Mouse (Mus musculus) heart, postnatal 14 days (tissue): ENCODE measurements at regions not wholly inside any gene's neighbourhood (a gene's known extent, or its start where the extent isn't known, plus 50 kb on each side); places are given as distances from the start of the nearest gene placed in this dataset.

Experiments
- DNase-seq, 2 experiments: peaks; one replicate each; pipeline ENCODE4 v3.0.0; 2021 to 2022
- intact Hi-C: fragments of 180-260 bp; cut with DNase I; formaldehyde crosslinking; loops from one replicate; pipeline ENCODE4 v1.15.1; 2025

DNA sequence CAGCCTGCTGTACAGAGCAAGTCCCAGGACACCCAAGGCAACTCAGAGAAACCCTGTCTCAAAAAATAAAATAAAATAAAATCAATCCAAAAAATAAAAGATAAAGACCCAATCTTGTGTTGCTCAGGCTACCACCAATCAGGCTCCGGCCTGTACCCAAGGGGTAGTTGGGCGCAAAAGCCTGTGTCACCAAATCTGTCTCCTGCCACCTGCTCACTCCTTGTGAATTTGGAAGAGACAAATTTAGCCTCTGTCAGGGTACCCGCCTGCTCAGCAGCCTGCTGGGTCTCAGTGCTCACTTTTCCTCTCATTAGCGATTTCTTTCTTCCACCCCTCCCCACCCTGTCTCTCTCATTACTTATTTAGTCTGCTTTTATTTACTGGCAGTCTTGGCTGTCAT, 54.6 kb downstream of the Sox4 start:
- intact Hi-C loops, result no loop called here
- no peak for DNase-seq

DNA sequence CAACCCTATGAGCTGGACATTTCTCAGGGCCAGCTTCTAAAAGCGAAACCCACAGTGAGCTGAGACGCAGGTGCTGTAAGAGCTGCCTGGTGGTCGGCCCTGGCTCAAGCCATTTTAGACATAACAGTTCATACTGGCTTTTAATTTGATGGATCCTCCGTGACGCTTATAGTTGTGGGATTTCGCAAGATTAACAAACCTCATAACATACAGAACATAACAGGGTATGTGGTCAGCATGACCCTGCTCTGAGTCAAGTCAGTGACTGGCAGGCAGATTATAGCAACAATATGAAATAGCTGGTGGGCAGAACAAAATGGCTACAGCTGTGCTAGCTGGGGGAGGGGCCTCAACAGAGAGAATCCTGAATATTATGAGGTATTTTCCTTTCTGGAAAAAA, 60.6 kb downstream of the Sox4 start:
- DNase-seq, result no peak
- intact Hi-C loops, result no loop called here

DNA sequence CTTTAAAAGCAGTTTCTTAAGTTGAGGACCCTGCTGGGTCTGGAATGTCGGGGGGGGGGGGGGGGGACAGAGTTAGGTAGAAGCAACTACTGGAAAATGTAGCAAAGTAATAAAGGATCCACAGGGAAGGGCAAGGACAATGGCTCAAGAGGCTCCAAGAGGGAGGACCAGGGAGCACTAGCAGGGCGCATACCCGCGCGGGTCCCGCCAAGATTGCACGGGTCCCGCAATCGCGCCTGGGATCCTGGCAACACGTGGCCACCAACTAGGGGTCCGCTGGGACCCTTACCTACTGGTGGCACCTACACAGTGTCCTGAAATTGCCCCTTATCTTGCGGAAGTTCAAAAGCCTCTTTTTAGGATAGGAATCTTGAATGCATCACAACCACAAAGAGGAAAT, 66.4 kb downstream of the Sox4 start:
- DNase-seq, result no peak
- intact Hi-C loops, result loop anchor here (5.0 to 10.0 kb wide), 3 partner anchors 115 to 472 kb away; no protein-coding TSS in a partner anchor

DNA sequence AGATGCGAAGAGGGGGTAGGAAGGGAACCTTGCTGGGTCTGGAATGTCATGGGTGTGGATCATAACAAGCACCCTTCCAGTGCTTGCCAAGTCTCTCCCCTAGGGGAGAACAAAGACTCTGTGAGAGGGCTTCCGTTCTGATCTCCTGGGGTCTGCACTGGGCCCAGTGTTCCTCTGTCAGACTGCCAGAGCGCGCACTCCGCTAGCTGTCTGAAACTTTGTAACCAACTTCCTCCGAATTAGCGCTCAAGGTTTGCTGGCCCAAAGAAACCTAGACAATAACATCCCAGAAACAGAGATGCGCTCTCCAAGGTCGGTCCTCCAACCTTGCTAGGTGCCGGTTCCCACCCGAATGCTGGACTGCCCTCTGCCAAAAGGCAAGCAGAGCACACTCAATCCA, 66.8 kb downstream of the Sox4 start:
- peak; percentile 37 to 42 for DNase-seq
- intact Hi-C loops, result loop anchor here (5.0 to 10.0 kb wide), 3 partner anchors 114 to 472 kb away; no protein-coding TSS in a partner anchor

DNA sequence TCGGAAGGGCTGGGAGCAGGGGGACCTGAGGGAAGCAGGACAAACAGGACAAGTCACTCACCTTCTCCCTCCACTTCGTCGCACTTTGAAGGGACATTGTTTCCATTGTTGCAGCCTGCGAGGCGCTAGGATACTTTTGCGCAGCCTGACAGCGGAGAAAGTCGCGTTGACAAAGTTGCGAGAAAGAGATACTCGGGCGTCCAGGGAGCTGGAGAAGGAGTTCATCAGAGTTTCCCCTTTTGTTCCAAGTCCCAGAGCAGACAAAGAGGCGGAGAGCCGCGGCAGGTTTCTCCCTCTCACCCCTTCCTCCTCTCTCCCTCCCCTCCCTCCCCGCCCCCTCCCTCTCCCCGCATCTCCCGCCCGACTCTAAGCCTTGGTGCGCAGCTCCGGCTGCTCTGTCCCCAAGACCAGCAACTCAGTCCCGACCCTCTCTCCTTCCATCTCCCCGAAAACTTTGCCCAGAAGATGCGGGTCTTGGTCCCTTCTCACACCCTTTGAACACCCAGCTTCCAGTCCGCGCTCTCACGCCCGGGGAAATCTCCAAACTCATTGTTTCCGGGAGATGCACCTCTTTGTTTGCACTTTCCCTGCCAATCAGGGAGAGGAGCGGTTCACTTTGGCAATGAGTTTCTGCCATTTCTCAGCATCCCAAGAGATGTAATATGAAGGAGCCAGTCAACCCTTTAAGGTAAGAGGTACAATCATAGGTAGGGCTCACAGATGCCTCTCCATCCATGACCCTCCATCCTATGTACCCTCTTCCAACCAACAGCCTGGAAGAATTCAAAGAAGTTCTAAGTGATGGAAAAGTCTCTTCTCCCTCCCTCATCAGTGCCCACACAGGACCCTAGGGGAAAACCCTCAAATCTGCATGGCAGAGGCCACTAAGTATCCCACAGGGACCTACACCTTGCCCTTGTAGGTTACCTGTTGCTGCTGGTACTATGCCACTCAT, 68.2 kb downstream of the Sox4 start:
- DNase-seq, result peak; percentile 34 to 49
- intact Hi-C loops, result loop anchor here (2.0 to 10.0 kb wide), 5 partner anchors 65 to 471 kb away; no protein-coding TSS in a partner anchor

DNA sequence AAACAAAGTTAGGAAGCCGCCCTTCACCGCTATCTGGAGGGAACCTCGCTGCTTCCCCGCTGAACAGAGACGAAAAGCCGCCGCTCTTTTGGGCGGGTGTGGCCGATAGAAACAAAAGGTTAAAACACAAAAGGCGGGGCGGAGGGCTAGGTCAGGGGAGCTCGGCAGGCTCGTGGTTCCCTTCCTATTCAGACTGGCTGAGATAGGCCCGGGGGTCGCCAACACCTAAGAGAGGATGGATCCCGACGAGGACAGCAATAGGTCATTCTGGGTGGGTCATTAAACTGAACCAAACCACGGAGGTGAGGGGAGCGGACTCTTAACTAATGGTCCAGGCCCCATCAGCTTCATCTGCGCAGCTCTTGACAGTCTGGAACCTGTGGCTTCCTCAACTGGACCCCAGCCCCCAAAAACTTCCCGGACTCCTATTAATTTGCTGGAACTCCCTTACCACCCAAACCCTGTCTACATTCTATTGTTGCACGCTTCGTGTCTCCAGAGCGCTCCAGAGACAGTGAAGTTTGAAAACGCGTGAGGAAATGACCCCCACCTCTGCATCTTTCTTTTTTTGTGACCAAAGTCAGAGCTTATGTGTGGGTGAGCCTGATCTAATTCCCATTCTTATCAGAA, 69.2 kb downstream of the Sox4 start:
- intact Hi-C loops, result loop anchor here (2.0 to 10.0 kb wide), 5 partner anchors 42 to 470 kb away; no protein-coding TSS in a partner anchor
- DNase-seq, result peak; percentile 38 to 50

DNA sequence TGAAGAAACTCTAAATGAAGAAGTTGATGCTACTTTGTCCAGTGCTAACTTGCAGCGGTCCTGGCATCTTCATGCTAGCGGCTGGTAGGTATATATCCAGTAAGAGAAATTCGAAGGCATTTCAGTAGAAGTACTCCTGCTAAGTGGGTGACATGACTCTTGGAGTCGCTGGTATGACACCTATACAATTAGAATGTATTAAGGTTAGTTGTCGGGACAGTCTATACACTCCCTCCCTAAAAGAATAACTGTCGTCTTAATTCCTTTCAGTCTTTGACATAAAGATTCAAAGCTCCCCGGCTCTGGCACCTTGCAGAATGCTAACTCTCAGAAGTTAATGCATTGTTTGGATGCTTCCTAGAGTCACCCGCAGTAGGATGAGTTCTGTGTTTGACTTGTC, 70.1 kb downstream of the Sox4 start:
- DNase-seq, result no peak
- intact Hi-C loops, result loop anchor here (5.0 to 10.0 kb wide), 3 partner anchors 41 to 469 kb away; no protein-coding TSS in a partner anchor

DNA sequence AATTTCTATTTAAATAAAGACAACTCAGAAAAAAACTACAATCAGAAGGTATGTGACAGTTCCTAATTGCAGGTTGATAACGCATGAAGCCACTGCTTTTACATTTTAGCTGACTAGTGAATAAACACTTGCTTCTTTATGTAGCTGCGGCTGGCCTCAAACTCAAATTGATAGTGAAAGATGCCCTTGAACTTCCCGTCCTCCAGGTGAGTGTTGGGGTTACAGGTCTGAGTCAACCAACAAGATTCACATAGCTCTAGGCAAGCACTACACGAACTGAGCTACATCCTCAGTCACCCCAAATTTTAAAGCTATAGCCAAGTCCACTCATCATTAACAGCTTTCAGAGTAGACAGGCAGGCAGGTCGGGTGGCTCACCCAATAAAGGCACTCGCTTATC, 72.6 kb downstream of the Sox4 start:
- DNase-seq, result no peak
- intact Hi-C loops, result loop anchor here (5.0 to 10.0 kb wide), 3 partner anchors 39 to 466 kb away; no protein-coding TSS in a partner anchor

DNA sequence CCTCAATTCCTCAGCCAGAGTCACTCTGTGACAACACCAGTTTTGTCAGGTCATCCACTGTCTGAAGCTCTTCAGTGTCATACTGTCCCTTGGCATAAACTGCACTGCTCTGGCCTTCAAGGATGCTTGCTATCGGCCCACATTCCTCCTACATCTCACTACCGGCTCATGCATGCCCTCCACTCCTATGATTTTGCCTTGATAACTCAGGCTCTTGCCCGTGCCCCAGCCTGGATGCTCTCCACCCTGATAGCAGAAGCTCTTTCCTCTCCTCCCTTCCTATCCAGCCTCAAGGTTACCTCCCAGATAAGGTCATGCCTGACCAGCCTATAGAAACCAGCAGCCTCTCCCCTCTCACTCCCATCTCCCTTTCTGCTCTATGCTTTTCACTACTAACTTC, 74.8 kb downstream of the Sox4 start:
- intact Hi-C loops, result no loop called here
- DNase-seq, result no peak

DNA sequence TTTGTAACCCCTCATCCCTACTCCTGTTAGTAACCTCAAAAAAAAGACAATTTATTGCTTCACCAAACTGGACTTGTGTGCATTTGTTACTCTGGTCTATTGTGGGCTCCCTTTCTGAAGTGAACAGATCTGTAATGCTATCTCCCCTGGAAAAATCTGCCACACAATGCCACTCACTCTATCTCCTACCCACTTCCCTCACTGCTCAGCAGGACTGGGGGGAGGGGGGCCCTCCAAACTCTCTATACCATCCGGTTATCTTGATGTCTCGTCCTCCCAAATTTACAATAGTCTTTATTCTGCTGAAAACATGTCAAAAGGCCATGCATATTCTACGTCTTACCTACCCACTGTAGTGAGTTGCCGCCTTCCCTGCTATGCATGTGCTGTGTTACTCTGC, 76.7 kb downstream of the Sox4 start:
- no peak for DNase-seq
- intact Hi-C loops, result no loop called here

DNA sequence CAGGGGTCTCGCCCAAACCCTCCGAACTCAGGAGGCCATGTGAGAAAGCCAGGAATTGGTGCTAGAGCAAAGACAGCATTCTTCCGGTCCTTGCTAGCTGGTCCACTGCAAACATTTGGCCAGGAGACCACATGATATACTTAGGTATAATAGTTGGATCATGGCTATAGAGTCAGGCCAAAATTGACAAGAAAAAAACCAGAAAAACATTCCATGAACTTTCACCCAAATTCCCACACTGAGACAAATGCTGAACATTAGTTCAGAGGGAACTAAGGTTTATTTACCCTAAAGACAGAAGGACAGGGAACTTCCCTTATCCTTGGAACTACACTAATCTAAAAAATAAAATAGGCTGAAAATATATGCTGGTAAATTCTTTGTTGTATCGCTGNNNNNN, 82.8 kb downstream of the Sox4 start:
- no peak for DNase-seq
- intact Hi-C loops, result no loop called here

DNA sequence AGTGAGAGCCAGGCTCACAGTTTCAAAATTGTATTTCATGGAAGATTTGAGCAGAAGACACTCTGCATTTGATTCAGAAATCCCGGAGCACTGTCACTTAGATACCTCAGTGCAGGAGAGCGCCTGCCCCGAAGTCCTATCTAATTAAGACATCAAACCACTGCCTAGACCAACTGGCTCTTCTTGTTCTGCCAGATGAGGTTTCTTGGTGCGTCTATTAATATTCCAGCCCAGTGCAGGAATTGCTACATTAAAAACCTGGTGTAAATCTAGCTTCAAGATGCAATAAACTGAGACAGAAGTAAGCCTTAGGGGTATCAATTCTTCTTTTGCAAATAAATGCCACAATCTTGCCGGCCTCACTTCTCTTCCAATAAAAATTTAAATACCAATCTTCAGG, 86.3 kb downstream of the Sox4 start:
- DNase-seq, result no peak
- intact Hi-C loops, result no loop called here

DNA sequence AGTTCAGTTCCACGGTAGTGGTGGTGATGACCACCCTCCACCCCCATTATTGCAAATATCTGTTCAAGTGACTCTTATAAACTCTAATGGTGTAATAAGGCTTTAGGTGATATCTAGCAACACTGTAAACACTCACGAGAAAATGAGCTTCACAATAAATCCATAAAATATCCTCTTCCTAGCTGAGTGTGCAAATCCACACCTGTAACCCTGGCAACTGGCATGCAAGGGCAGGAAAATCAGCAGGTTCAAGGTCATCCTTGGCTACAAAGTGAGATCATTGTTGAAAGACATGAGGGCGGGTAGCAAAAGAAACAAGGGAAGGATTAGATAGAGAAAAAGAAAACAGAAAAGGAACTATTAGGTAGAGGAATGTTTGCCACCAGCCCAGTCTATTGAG, 86.8 kb downstream of the Sox4 start:
- intact Hi-C loops, result no loop called here
- DNase-seq, result no peak

DNA sequence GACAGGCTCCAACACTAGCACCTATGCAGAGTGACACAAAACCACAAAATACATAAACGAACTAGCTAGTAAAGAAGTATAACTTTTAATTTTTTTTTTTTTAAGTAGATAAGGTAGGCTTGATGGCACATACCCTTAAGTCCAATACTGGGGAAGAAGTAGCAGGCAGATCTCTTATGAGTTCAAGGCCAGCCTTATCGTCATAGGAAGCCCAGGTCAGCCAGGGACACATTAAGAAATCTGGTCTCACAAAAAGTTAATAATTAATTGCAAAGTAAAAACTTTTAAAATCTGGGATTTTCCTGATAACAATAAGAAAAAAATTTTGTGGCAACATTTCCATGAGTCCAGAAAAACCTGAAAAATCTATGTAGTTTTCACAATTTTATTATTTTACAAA, 92.9 kb downstream of the Sox4 start:
- DNase-seq, result no peak
- intact Hi-C loops, result no loop called here

DNA sequence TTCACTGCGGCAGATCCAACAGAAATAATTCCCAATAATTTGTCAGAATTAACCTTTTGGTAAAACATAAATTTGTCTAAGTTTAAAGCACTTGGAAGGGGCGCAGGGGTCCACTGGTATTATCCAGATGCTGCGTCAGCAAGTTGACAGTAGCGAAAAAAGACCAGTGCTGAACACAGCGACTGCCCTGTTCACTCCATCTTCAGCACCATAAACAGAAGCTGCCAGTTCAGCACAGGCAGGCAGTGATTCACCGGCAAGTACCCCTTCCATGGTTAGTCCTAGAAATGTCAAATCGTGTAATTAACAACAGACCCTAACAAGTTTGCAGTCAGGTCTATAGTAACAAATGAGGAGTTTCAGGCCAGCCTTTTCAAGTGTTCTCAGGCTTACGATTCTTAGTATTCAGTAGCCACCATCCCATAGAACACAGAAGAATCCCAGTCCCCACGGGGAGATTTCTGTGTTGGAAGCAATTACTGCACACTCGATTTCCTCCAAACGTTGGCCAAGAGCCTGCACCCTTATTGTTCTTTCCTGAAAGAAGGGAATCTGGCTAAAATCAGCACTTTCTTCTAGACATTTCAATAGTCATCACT, 93.6 kb downstream of the Sox4 start:
- no peak for DNase-seq
- intact Hi-C loops, result no loop called here

DNA sequence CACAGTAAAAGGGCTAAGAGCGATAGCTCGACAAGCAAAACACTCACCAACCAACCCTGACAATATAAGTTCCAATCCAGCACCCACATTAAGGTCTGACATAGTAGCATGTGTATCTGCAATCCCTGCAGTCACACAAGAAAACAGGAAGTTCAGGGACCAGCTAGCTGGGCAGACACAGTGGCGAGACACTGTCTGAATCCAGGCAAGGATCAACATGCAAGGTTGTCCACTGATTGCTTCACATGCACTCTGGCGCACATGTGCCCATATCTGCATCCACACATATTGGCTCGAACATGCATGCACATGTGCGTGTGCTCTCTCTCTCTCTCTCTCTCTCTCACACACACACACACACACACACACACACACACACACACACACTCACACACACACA, 95.5 kb downstream of the Sox4 start:
- DNase-seq, result no peak
- intact Hi-C loops, result no loop called here

DNA sequence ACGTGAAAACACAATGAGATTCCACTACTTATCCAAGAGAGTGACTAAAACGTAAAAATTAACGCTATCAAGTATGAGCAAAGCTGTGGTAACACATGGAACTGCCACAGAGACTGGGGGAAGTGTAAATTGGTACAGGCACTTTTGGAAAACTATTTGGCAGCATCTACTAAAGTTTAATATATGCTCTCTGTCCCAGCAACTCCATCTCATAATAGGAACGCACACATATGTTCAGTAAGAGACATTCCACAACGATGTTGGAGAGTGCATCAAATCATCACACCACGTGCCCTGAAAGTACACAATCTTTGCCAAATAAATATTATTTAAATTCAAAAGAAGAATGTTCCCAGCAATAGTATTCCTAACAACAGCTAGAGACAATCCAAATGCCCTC, 96.3 kb downstream of the Sox4 start:
- no peak for DNase-seq
- intact Hi-C loops, result no loop called here

DNA sequence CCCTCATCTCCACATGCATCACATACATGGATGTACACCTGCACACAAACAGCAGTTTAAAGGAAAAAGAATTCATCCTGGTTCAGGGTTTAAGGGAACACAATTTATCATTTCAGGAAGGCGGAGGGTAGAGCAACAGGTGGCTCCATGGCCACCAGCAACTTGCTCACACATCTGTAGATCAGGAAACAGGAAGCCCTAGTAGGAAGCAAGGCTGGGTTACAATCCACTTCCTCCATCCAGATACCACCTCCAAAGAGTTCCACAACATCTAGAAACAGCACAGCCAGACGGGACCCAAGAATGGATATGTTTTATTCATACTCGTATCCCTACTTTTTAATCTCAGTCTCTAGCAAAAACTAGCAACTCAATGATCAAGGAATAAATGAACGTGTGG, 97.0 kb downstream of the Sox4 start:
- intact Hi-C loops, result no loop called here
- no peak for DNase-seq

DNA sequence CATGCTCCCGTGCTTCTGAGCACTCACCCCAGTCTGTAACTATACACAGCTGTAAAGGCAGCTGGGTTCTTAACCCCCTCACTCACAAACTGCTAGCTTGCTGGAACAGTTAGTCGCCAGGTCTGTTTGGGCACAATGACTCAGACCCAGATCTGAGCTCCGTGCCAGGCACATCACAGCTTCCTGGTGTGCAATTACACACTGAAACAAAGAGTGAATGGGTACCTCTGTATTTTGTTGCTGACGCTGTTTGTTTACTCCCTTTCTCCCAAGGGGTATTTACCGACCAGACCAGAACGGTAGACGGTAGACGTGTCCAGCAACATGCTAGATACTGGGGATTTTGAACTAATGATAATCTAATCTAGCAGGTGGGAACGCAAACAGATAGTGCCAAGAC, 99.3 kb downstream of the Sox4 start:
- DNase-seq, result no peak
- intact Hi-C loops, result no loop called here

DNA sequence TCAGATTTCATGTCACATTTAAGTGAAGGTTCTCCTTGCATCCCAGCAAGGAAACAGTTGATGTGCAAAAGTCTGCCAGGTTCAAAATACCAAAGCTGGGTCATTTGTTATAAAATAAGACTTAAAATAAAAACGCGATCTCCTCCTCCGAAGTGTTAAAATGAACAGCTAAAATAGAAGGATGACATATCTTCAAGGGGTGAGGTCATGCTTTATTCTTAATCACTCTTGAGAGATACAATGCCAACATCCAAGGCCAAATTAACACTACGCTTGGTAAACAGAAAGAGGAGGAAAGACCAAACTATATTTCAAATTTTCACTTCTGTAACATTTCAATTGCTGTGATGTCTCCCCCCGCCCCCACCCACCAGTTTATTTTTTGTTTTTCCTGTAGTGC, 105.2 kb downstream of the Sox4 start:
- intact Hi-C loops, result no loop called here
- DNase-seq, result no peak

DNA sequence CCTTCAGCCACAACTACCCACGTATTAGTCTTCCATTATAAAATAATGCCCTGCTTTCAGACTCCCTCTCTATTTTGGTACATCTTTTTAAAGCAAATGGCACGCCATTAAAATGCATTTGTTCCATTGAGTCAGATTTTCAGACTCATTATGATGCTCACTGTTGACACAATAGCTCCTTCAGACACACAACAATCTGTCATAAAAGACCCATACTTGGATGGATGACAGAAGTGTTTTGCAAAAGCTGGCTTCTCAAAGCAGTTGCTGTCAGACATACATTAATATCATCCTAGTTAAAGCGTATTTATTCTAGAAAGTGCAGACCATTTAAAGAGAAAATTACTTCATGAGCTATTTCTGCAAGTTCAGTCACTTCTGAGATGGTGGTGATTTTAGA, 106.0 kb downstream of the Sox4 start:
- intact Hi-C loops, result no loop called here
- no peak for DNase-seq
